Mouse (Mus musculus): ENCODE measurements around the gene Adk. TPM values are rescaled to one million over a fixed set of nuclear protein-coding genes. Genes with fewer than 3 reads are reported as not detected.
A peak's percentile ranks its signal among the peaks of the same experiment; 100 is the strongest.

Adk gene
- polyA plus RNA-seq, 1 experiment from 2014 or later = 112 TPM

GRCm38 (mm10) chr14:21367095-21367494 is 314.7 kb downstream of the Adk start:
- no peak for DNase-seq (ENCODE audit: low spot score, missing footprints)
- H3K4me1 ChIP-seq (ENCODE audit: control insufficient read depth, insufficient read depth, low read length) = peaks cover 14% of the 10 kb centered on the region
- no peak overlapping the region for H3K4me3 ChIP-seq (ENCODE audit: low read depth, low read length)
- no peaks in the 10 kb centered on the region for H3K27me3 ChIP-seq (ENCODE audit: control insufficient read depth, insufficient read depth, low read length)
- no peaks in the 10 kb centered on the region for H3K9me3 ChIP-seq (ENCODE audit: control insufficient read depth, low read length)
- 91% methylated on average over 2 of the region's 2 CpGs for WGBS
- no peak overlapping the region for H3K9ac ChIP-seq (ENCODE audit: low read length)
- no peak overlapping the region for H3K27ac ChIP-seq (ENCODE audit: low read depth, low read length)
- ATAC-seq (ENCODE audit: low FRiP score) = no peak
- no peaks in the 10 kb centered on the region for H3K36me3 ChIP-seq (ENCODE audit: control insufficient read depth, insufficient read depth, low read length)
- no peak overlapping the region for H3K4me2 ChIP-seq

- Histone ChIP-seq H3K9ac (ENCODE audit: low read length) (no peak overlapping the region), H3K27me3 (ENCODE audit: control insufficient read depth, insufficient read depth, low read length) (no peaks in the 10 kb centered on the region), H3K36me3 (ENCODE audit: control insufficient read depth, insufficient read depth, low read length) (no peaks in the 10 kb centered on the region), H3K4me3 (ENCODE audit: low read depth, low read length) (no peak overlapping the region), H3K4me2 (no peak overlapping the region), H3K27ac (ENCODE audit: low read depth, low read length) (no peak overlapping the region), H3K9me3 (ENCODE audit: control insufficient read depth, low read length) (no peaks in the 10 kb centered on the region), H3K4me1 (ENCODE audit: control insufficient read depth, insufficient read depth, low read length) (peaks cover 14% of the 10 kb centered on the region)
- DNase-seq (ENCODE audit: low spot score, missing footprints) = peak; percentile 86
- WGBS = 56% methylated on average over 2 of the region's 2 CpGs
- ATAC-seq (ENCODE audit: low FRiP score) = 0 out of 2 replicates have a peak, but pooled peaks have one; percentile 44
Measured at GRCm38 (mm10) chr14:21368622-21369021, 316.2 kb downstream of the Adk start.

GRCm38 (mm10) chr14:21369127-21369526 is 316.8 kb downstream of the Adk start:
- Histone ChIP-seq H3K9me3 (ENCODE audit: control insufficient read depth, low read length) (no peaks in the 10 kb centered on the region), H3K27me3 (ENCODE audit: control insufficient read depth, insufficient read depth, low read length) (no peaks in the 10 kb centered on the region), H3K9ac (ENCODE audit: low read length) (no peak overlapping the region), H3K4me2 (no peak overlapping the region), H3K27ac (ENCODE audit: low read depth, low read length) (peak overlapping the region; percentile 8; the same call in 1 of the 2 replicates), H3K4me3 (ENCODE audit: low read depth, low read length) (no peak overlapping the region), H3K4me1 (ENCODE audit: control insufficient read depth, insufficient read depth, low read length) (peaks cover 14% of the 10 kb centered on the region), H3K36me3 (ENCODE audit: control insufficient read depth, insufficient read depth, low read length) (no peaks in the 10 kb centered on the region)
- ATAC-seq (ENCODE audit: low FRiP score) = peak; percentile 94
- 12% methylated on average over 5 of the region's 5 CpGs for WGBS
- peak; percentile 95 for DNase-seq (ENCODE audit: low spot score, missing footprints)

GRCm38 (mm10) chr14:21371946-21372345 is 319.6 kb downstream of the Adk start:
- Histone ChIP-seq H3K9ac (ENCODE audit: low read length) (no peak overlapping the region), H3K4me1 (ENCODE audit: control insufficient read depth, insufficient read depth, low read length) (peaks cover 14% of the 10 kb centered on the region), H3K27me3 (ENCODE audit: control insufficient read depth, insufficient read depth, low read length) (no peaks in the 10 kb centered on the region), H3K9me3 (ENCODE audit: control insufficient read depth, low read length) (no peaks in the 10 kb centered on the region), H3K4me3 (ENCODE audit: low read depth, low read length) (no peak overlapping the region), H3K27ac (ENCODE audit: low read depth, low read length) (no peak overlapping the region; the same call in 1 of the 2 replicates), H3K36me3 (ENCODE audit: control insufficient read depth, insufficient read depth, low read length) (no peaks in the 10 kb centered on the region), H3K4me2 (no peak overlapping the region)
- 61% methylated on average over 2 of the region's 2 CpGs for WGBS
- DNase-seq (ENCODE audit: low spot score, missing footprints) = no peak
- ATAC-seq (ENCODE audit: low FRiP score) = no peak

- DNase-seq (ENCODE audit: low spot score, missing footprints) = no peak
- no peak overlapping the region for H3K9ac ChIP-seq (ENCODE audit: low read length)
- H3K4me1 ChIP-seq (ENCODE audit: control insufficient read depth, insufficient read depth, low read length) = peaks cover 14% of the 10 kb centered on the region
- H3K27ac ChIP-seq (ENCODE audit: low read depth, low read length) = no peak overlapping the region
- 84% methylated on average over 5 of the region's 5 CpGs for WGBS
- no peak for ATAC-seq (ENCODE audit: low FRiP score)
- H3K4me3 ChIP-seq (ENCODE audit: low read depth, low read length) = no peak overlapping the region
- H3K9me3 ChIP-seq (ENCODE audit: control insufficient read depth, low read length) = no peaks in the 10 kb centered on the region
- H3K4me2 ChIP-seq = no peak overlapping the region
- H3K27me3 ChIP-seq (ENCODE audit: control insufficient read depth, insufficient read depth, low read length) = no peaks in the 10 kb centered on the region
- H3K36me3 ChIP-seq (ENCODE audit: control insufficient read depth, insufficient read depth, low read length) = no peaks in the 10 kb centered on the region
Measured at GRCm38 (mm10) chr14:21372689-21373088, 320.3 kb downstream of the Adk start.

GRCm38 (mm10) chr14:21383701-21384428 is 331.5 kb downstream of the Adk start:
- no peak for DNase-seq (ENCODE audit: low spot score, missing footprints)
- Histone ChIP-seq H3K4me1 (ENCODE audit: control insufficient read depth, insufficient read depth, low read length) (no peaks in the 10 kb centered on the region), H3K4me3 (ENCODE audit: low read depth, low read length) (no peak overlapping the region), H3K4me2 (no peak overlapping the region), H3K9me3 (ENCODE audit: control insufficient read depth, low read length) (no peaks in the 10 kb centered on the region), H3K36me3 (ENCODE audit: control insufficient read depth, insufficient read depth, low read length) (no peaks in the 10 kb centered on the region), H3K27me3 (ENCODE audit: control insufficient read depth, insufficient read depth, low read length) (no peaks in the 10 kb centered on the region), H3K9ac (ENCODE audit: low read length) (no peak overlapping the region), H3K27ac (ENCODE audit: low read depth, low read length) (no peak overlapping the region)
- ATAC-seq (ENCODE audit: low FRiP score) = no peak
- WGBS = 89% methylated on average over 5 of the region's 5 CpGs

GRCm38 (mm10) chr14:21399506-21399905 is 347.1 kb downstream of the Adk start:
- Histone ChIP-seq H3K4me2 (no peak overlapping the region), H3K4me1 (ENCODE audit: control insufficient read depth, insufficient read depth, low read length) (peaks cover 10% of the 10 kb centered on the region; the same call in 1 of the 2 replicates), H3K27me3 (ENCODE audit: control insufficient read depth, insufficient read depth, low read length) (no peaks in the 10 kb centered on the region), H3K36me3 (ENCODE audit: control insufficient read depth, insufficient read depth, low read length) (no peaks in the 10 kb centered on the region), H3K4me3 (ENCODE audit: low read depth, low read length) (no peak overlapping the region), H3K27ac (ENCODE audit: low read depth, low read length) (no peak overlapping the region), H3K9me3 (ENCODE audit: control insufficient read depth, low read length) (no peaks in the 10 kb centered on the region), H3K9ac (ENCODE audit: low read length) (no peak overlapping the region)
- WGBS = 95% methylated on average over 7 of the region's 7 CpGs
- ATAC-seq (ENCODE audit: low FRiP score) (no peak), DNase-seq (ENCODE audit: low spot score, missing footprints) (peak; percentile 53)

- Histone ChIP-seq H3K36me3 (ENCODE audit: control insufficient read depth, insufficient read depth, low read length) (no peaks in the 10 kb centered on the region), H3K4me3 (ENCODE audit: low read depth, low read length) (no peak overlapping the region), H3K4me2 (no peak overlapping the region), H3K9me3 (ENCODE audit: control insufficient read depth, low read length) (no peaks in the 10 kb centered on the region), H3K4me1 (ENCODE audit: control insufficient read depth, insufficient read depth, low read length) (peaks cover 10% of the 10 kb centered on the region; the same call in 1 of the 2 replicates), H3K27me3 (ENCODE audit: control insufficient read depth, insufficient read depth, low read length) (no peaks in the 10 kb centered on the region), H3K27ac (ENCODE audit: low read depth, low read length) (no peak overlapping the region; the same call in 1 of the 2 replicates), H3K9ac (ENCODE audit: low read length) (no peak overlapping the region)
- 66% methylated on average over 8 of the region's 8 CpGs for WGBS
- ATAC-seq (ENCODE audit: low FRiP score) = 0 out of 2 replicates have a peak, but pooled peaks have one; percentile 24
- no peak for DNase-seq (ENCODE audit: low spot score, missing footprints)
Measured at GRCm38 (mm10) chr14:21402157-21402601, 349.8 kb downstream of the Adk start.

- Histone ChIP-seq H3K4me1 (ENCODE audit: control insufficient read depth, insufficient read depth, low read length) (peaks cover 10% of the 10 kb centered on the region; the same call in 1 of the 2 replicates), H3K9me3 (ENCODE audit: control insufficient read depth, low read length) (no peaks in the 10 kb centered on the region), H3K4me3 (ENCODE audit: low read depth, low read length) (no peak overlapping the region), H3K27me3 (ENCODE audit: control insufficient read depth, insufficient read depth, low read length) (no peaks in the 10 kb centered on the region), H3K4me2 (no peak overlapping the region), H3K27ac (ENCODE audit: low read depth, low read length) (no peak overlapping the region), H3K9ac (ENCODE audit: low read length) (no peak overlapping the region), H3K36me3 (ENCODE audit: control insufficient read depth, insufficient read depth, low read length) (no peaks in the 10 kb centered on the region)
- no peak for ATAC-seq (ENCODE audit: low FRiP score)
- no peak for DNase-seq (ENCODE audit: low spot score, missing footprints)
- 77% methylated on average over 8 of the region's 8 CpGs for WGBS
Measured at GRCm38 (mm10) chr14:21402621-21403405, 350.4 kb downstream of the Adk start.

All from midbrain, embryonic 11.5 days (tissue).